Mouse (Mus musculus): ENCODE results near the gene Aff3.

Gene Aff3

GRCm38 (mm10) chr1:38392928-38393327 is 271.8 kb downstream of the Aff3 start:
- DNase-seq (ENCODE audit: low read depth, low spot score), result peak; percentile 79

GRCm38 (mm10) chr1:38390886-38391249 is 273.9 kb downstream of the Aff3 start:
- DNase-seq (ENCODE audit: low read depth, low spot score), result peak; percentile 55

- DNase-seq (ENCODE audit: low read depth, low spot score), result no peak
These were observed 274.4 kb downstream of the Aff3 start for GRCm38 (mm10) chr1:38390235-38390885.

- no peak for DNase-seq (ENCODE audit: low read depth, low spot score)
These were observed 275.2 kb downstream of the Aff3 start for GRCm38 (mm10) chr1:38389576-38389975.

GRCm38 (mm10) chr1:38388466-38388865 is 276.3 kb downstream of the Aff3 start:
- peak; percentile 61 for DNase-seq (ENCODE audit: low read depth, low spot score)

GRCm38 (mm10) chr1:38387438-38387837 is 277.3 kb downstream of the Aff3 start:
- no peak for DNase-seq (ENCODE audit: low read depth, low spot score)

GRCm38 (mm10) chr1:38384457-38385121 is 280.2 kb downstream of the Aff3 start:
- peak; percentile 60 for DNase-seq (ENCODE audit: low read depth, low spot score)

- DNase-seq (ENCODE audit: low read depth, low spot score), result no peak
These were observed 280.7 kb downstream of the Aff3 start for GRCm38 (mm10) chr1:38384010-38384409.

- DNase-seq (ENCODE audit: low read depth, low spot score), result peak; percentile 38
These were observed 282.1 kb downstream of the Aff3 start for GRCm38 (mm10) chr1:38382683-38383082.

- no peak for DNase-seq (ENCODE audit: low read depth, low spot score)
These were observed 286.8 kb downstream of the Aff3 start for GRCm38 (mm10) chr1:38377930-38378329.

- peak; percentile 63 for DNase-seq (ENCODE audit: low read depth, low spot score)
These were observed 295.6 kb downstream of the Aff3 start for GRCm38 (mm10) chr1:38369166-38369565.

- DNase-seq (ENCODE audit: low read depth, low spot score), result no peak
These were observed 296.6 kb downstream of the Aff3 start for GRCm38 (mm10) chr1:38368081-38368689.

GRCm38 (mm10) chr1:38367404-38368080 is 297.2 kb downstream of the Aff3 start:
- no peak for DNase-seq (ENCODE audit: low read depth, low spot score)

GRCm38 (mm10) chr1:38363856-38364255 is 300.9 kb downstream of the Aff3 start:
- DNase-seq (ENCODE audit: low read depth, low spot score), result no peak

- no peak for DNase-seq (ENCODE audit: low read depth, low spot score)
These were observed 302.5 kb downstream of the Aff3 start for GRCm38 (mm10) chr1:38362275-38362674.

- DNase-seq (ENCODE audit: low read depth, low spot score), result peak; percentile 87
These were observed 305.9 kb downstream of the Aff3 start for GRCm38 (mm10) chr1:38358797-38359349.

GRCm38 (mm10) chr1:38357933-38358796 is 306.6 kb downstream of the Aff3 start:
- DNase-seq (ENCODE audit: low read depth, low spot score), result peak; percentile 17

- DNase-seq (ENCODE audit: low read depth, low spot score), result no peak
These were observed 310.2 kb downstream of the Aff3 start for GRCm38 (mm10) chr1:38354585-38354984.

- DNase-seq (ENCODE audit: low read depth, low spot score), result no peak
These were observed 317.4 kb downstream of the Aff3 start for GRCm38 (mm10) chr1:38347346-38347745.

- peak; percentile 96 for DNase-seq (ENCODE audit: low read depth, low spot score)
These were observed 330.5 kb downstream of the Aff3 start for GRCm38 (mm10) chr1:38334206-38334605.

GRCm38 (mm10) chr1:38332919-38333318 is 331.8 kb downstream of the Aff3 start:
- DNase-seq (ENCODE audit: low read depth, low spot score), result peak; percentile 72
